Mouse (Mus musculus): ENCODE data around the gene Obox2. TPM values are rescaled to one million over a fixed set of nuclear protein-coding genes. Genes with fewer than 3 reads are reported as not detected.
"Not testable (repeated sequence)": the region's sequence is repeated elsewhere in the genome, so short reads cannot be mapped to it uniquely, and the experiment has no call there.

Gene Obox2
- not detected in 2 replicates for polyA plus RNA-seq (2012; rRNA removed)

GRCm38 (mm10) chr7:15388421-15388998, at the start of gene Obox2, which contains the start of gene Obox1:
TSS of gene Obox2 (plus strand) at chr7:15388721.
TSS of gene Obox1 (plus strand) at chr7:15388948.
- no CpG with 5 or more reads among the region's 2 CpGs for WGBS
- not testable (repeated sequence) for DNase-seq (ENCODE audit: low read depth, low spot score)

- 59% methylated on average over 3 of the region's 3 CpGs for WGBS
- DNase-seq (ENCODE audit: low read depth, low spot score) = not testable (repeated sequence)
These were observed 10.8 kb downstream of the Obox2 start for GRCm38 (mm10) chr7:15399147-15399874.

- 89% methylated on average over 10 of the region's 10 CpGs for WGBS
- not testable (repeated sequence) for DNase-seq (ENCODE audit: low read depth, low spot score)
These were observed 18.3 kb downstream of the Obox2 start for GRCm38 (mm10) chr7:15406816-15407215.

GRCm38 (mm10) chr7:15418046-15418445, 29.5 kb downstream of the Obox2 start:
- DNase-seq (ENCODE audit: low read depth, low spot score) = not testable (repeated sequence)
- WGBS = 85% methylated on average over 9 of the region's 9 CpGs

GRCm38 (mm10) chr7:15425537-15425936, 37.0 kb downstream of the Obox2 start:
- DNase-seq (ENCODE audit: low read depth, low spot score) = not testable (repeated sequence)
- WGBS = 81% methylated on average over 4 of the region's 4 CpGs

Other genes starting within 250 kb of the Obox2 start
- not detected in 2 replicates for gene Obox1, start 227 bp downstream of the Obox2 start, polyA plus RNA-seq (2012; rRNA removed)